Mouse (Mus musculus) left cerebral cortex, adult 18-20 months (tissue): ENCODE results near the gene Cacna1e. TPM values are rescaled to one million over a fixed set of nuclear protein-coding genes. Genes with fewer than 3 reads are reported as not detected.

Experiments used
- DNase-seq, 2 experiments: peaks; one replicate each; pipeline ENCODE4 v3.0.0; 2021 to 2022; ENCODE audit warnings: low spot score in 2 of 2, mixed read lengths in 1 of 2
- total RNA-seq, 2 experiments: library from RNA; stranded (reverse); gene quantifications; 2 replicates each; pipeline ENCODE4 v1.2.3; 2021

The Cacna1e gene
- total RNA-seq, 2 experiments from 2014 or later, result 141 to 149 TPM

- DNase-seq, result no peak
Measured at GRCm38 (mm10) chr1:154723078-154723477, 161.2 kb downstream of the Cacna1e start.

GRCm38 (mm10) chr1:154715596-154715995, 168.7 kb downstream of the Cacna1e start:
- DNase-seq, result no peak

GRCm38 (mm10) chr1:154712747-154713146, 171.6 kb downstream of the Cacna1e start:
- DNase-seq, result peak in 1 of 2 experiments; percentile 47

DNA sequence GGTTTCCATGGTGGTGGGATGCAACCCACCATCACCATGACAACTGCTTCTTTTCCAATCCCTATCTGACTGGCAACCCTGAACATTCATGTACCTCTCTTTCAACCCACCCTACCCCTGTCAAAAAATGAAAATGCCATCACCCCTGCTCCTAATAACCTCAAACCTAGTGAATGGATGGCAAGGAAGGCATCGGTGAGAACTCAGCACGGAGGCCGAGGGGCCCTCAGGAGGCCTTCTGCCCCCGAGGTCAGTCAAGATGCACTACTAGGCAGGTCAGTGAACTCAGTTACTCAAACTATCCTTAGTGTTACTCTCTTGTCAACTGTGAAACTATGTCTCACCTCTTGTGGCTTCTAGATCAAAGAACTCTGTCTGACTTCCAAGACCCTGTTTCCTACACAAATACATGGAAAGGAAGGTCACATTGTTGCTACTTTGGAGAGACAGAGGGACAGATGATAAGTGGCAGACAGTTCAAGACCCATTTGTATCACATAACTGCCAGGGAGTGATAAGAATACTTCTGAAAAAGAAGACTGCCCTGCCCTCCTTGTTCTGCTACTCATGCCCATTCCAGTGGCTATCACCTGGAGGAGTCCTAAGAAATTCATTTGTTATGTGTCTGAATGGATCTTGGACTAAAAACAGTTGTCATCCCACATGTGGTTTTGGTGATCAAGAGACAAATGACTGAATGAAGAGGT, 176.6 kb downstream of the Cacna1e start:
- DNase-seq, result no peak

GRCm38 (mm10) chr1:154706974-154707373, 177.3 kb downstream of the Cacna1e start:
- no peak for DNase-seq

DNA sequence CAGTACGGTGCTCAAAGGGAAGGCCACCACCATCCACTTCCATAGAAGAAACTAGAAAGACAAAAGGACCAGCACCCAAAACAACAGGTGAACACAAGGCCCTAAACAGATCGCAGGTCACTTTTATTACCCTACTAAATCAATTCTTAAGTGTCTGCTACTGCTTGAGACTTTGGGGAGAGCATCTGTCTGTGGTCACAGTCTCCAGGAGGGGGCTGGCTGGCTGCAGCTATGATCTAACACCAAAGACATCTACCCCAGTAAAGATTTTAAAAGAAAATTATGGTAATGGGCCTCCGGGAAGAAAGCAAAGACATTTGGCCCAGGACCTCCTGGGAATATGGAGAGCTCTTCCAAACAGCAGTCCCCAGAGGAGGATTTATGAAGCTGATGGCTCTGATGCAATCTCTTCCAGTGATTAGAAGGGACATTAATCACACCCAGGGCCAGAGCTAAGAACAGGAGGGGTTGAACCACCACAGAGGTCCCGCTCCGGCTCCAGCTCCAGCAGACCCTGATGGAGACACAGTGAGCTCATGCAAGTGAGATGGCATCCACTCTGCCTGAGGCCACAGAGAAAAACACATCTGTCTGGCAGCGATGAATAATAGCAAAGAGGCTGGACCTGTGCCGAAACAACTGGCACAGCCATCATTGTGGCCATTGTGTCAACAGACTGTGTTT, 178.3 kb downstream of the Cacna1e start:
- no peak for DNase-seq

- DNase-seq, result no peak
Measured at GRCm38 (mm10) chr1:154704558-154705185, 179.6 kb downstream of the Cacna1e start.

GRCm38 (mm10) chr1:154702623-154703022, 181.7 kb downstream of the Cacna1e start:
- peak; percentile 50 to 63 for DNase-seq

DNA sequence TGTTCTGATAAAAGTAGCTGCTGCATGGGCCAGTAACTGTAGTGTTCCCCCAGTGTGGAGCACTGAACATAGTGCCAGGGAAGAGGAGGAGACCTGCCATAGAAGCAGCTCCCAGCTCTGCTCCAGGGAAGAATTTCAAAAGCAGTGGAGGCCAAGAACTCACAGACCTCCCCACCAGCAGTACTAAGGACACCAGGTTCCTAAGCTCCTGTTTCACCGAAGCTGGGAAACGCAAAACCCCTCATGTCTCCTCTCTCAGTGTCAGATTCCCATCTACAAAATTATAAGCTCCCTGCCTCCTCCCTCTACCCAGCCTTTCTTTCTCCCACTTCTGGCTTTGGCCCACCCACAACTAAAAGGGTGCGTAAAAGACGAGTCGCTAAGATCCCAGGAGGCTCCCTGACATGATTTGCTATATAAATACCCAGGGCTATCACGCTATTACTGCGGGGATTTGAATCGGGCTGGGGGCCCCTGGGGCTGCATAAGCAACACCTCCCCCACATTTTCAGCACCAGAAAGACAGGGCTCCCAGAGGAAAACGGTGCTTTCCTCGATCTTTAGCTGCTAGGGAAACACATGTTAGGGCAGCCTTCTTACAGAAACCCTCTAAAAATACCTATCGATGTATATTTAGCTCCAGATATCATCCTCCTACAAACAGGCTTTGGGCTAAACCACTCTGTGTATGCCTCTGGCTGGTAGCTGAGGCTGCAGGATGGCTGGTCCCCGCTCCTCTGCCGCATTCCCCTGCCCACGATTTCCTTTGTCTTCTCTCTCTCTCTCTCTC, 195.2 kb downstream of the Cacna1e start:
- peak; percentile 16 to 28 for DNase-seq

DNA sequence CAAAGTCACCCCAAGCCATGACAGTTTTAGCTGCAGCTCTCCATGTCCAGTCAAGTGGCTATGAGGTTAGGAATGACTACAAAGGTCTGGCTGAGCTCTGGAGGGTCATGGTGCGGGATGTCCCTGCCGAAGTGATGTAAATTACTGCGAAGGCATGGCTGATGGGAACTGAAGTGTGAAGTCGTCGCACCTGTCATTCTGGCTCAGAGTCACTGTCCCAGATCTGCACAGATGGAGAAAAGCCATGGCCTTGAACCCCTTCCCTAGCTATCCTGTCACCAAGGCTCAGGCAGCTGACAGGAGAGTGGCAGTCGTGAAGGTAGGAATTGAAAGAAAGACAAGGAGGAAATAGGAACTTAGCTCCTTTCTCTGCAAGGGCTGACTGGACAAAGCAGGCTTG, 197.4 kb downstream of the Cacna1e start:
- DNase-seq, result no peak

GRCm38 (mm10) chr1:154683477-154684106, 200.7 kb downstream of the Cacna1e start:
- no peak for DNase-seq

DNA sequence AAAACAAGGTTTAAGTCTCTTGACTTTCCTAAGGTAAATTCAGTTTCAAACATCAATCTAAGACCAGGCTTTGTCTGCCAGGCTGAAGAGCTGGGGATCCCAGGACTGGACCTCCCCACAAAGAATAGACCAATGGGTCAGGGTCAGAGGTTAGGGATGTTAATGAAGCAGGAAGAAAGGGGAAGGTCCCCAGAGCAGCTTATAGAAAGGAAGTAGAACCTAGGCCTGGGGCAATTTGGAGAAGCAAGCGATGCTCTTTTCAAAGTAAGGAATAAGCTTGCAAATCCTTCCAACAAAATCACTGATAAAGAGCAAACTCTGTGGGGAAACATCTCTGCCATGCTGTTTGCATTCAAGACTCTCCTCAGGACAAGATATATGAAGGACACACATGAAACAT, 205.3 kb downstream of the Cacna1e start:
- no peak for DNase-seq

DNA sequence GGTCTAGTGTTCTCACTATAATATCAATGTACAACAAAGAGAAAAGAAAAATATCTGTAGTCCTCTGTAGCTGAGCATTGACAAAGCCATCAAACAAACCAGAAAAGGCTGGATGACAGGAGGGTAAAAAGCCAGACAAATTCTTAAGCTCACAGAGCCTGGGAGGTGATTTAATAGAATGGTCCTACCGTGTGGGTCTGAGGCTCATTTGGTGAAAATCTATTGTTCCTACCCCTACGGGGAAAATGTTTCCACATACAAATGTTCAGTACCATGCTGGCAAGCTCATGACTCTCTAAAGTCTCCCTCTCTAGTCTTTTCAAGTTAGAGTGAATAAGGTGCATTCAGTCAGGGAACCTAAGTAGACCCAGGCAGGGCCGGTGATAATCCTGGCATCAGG, 206.2 kb downstream of the Cacna1e start:
- no peak for DNase-seq

GRCm38 (mm10) chr1:154677677-154678076, 206.6 kb downstream of the Cacna1e start:
- DNase-seq, result no peak

DNA sequence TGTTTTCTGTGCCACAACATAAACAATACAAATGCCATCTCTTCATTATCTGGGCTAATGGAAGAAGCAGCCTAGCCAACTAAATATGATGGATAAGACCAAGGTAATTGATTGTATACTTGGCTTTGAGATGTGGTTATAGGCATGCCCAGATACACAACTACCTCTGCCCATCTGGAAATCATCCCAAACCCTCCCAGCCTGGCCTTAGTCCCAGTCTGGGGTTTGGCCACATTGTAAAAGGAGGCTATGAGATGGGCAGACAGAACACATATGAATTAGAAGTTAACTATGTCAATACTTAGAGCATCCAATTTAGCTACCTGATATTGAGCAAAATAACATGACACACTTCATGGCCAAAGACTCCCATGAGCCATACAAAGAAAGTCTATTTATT, 220.6 kb downstream of the Cacna1e start:
- DNase-seq, result no peak

DNA sequence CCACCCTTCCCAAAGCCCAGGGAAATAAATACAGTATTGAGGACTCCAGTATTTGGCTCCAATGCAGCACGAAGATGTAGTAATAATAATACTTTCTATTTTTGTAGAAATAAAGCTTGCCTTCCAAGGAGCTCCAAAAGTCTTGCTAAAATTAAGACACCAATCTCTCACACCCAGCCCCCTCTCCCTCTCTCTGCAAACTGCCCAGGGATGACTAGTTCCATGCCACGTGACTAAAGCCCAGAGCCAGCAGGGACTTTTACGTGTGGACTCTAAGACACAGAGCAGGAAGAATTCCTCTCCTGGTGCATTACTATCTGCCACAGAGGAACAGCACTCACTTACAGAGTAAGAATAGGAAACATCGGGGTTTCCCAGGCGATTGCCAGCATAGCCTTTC, 222.3 kb downstream of the Cacna1e start:
- peak; percentile 55 to 72 for DNase-seq

DNA sequence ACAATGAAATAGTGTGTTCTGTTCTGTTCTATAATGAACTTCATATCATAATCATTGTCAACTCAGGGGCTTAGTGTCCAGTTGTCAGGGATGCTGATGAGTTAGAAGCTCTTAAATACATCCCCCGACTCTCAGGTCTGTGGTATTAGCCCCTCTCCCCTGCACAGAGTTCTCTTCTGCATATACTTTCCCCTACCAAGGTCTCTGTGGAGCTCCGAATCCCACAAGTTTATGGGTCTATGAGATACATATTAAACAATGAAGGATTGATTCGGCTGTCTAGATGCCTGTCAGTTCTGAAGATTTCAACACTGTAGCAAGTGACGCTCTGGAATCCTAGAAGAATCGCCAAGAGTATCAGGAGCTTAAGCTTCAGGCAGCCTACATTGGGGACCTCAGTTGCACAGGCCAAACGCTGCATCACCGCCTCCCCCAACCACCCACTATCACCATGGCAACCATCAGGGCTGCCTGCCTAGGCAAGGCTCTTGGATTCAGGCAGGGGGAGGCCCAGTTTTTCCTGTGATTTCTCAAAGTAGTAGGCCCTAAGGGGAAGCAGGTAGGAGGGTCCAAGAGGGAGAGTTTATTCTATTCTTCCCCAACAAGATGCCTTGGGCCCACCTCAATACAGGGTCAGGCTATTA, 223.0 kb downstream of the Cacna1e start:
- peak; percentile 81 to 89 for DNase-seq

DNA sequence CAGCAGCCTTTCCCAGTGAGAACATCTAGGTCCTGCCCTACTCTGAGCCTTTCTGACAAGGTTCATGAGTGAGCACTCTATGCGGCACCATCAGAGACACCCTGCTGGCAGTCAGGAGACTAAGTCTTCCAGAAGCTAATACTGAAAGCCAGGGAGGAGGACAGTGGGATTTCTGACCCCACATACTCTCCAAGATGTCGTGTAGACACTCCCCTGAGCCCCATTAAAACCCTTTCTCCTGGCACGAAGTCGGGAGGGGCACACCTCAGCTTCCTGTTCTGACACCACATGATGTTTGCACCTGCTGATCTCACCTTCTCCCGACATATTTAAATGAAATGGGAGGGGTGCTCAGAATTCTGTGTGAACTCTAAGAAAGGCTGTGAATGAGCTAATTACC, 226.9 kb downstream of the Cacna1e start:
- no peak for DNase-seq

DNA sequence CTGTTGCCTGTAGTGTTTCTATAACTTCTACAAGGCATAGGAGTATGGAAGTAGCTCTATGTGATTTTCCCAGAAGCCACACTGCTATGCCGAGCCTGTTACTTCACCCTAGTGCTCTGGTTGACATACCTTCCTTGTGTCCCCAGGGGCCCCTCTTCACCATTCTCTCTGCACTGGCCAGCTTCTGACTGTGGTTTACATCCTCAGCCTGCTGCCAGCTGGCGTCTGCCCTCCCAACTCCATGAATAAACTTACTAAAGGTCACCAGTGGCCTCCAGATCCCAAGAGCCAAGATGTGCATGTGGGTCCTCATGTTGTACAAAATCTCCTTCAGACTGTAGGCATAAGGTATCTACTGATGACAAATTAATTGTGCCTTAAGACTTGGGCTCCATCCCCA, 230.3 kb downstream of the Cacna1e start:
- DNase-seq, result no peak

DNA sequence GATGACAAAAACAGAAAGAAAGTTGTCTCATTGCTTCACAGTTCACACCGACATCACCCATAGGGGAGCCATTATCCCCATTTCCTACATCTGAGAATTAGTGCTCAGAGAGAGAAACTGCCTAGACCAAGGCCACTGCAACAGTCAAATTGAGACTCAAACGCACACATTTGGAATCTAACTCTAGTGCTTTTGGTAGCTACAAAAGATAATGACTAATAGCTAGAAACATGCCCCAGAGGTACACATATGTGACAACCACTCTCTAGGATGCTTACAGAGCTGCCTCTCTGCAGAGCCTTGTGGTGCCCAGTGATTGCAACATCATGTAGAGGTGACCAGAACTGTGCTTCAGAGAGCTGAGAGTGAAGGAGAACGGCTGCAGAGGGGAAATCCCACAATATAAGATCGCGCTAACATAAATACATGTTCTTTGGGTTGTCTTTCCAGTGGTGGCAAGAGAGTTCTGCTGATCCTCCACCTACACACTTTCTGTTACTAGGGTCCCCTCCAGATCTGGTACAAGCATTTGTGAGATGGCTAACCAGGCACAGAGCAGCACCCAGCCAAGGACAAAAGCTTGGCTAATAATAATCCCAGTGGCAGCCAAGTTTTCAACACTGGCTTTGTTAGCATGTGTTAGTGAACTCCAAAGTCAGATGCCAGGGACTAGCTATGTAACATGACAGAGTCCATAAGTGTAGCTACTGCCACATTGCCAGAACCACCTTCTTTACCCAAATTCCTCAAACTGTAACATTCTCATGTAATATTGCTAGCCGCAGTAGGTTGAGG, 237.9 kb downstream of the Cacna1e start:
- no peak for DNase-seq
